Mouse (Mus musculus) ES-E14 (cell line): ENCODE data around the gene Fam117b.

Experiments
- CHD2 ChIP-seq: IDR thresholded peaks from 2 replicates; pipeline ENCODE4 v1.6.1; 2014; ENCODE audit warnings: mild to moderate bottlenecking, low read depth, low read length, inconsistent platforms
- HCFC1 ChIP-seq: IDR thresholded peaks from 2 replicates; pipeline ENCODE4 v1.6.1; 2012; ENCODE audit warnings: low read length, inconsistent platforms, borderline replicate concordance; ENCODE audit not compliant: insufficient read depth
- ZC3H11A ChIP-seq: IDR thresholded peaks from 2 replicates; pipeline ENCODE4 v1.6.1; 2012; ENCODE audit warnings: low read depth, mild to moderate bottlenecking, inconsistent platforms, low read length, borderline replicate concordance
- ZNF384 ChIP-seq: IDR thresholded peaks from 2 replicates; pipeline ENCODE4 v1.6.1; 2012; ENCODE audit warnings: low read depth, low read length, inconsistent platforms

- TF ChIP-seq ZNF384 (no peak), ZC3H11A (no peak), CHD2 (no peak), HCFC1 (no peak)
Measured at GRCm38 (mm10) chr1:59995646-59996045, 82.8 kb downstream of the Fam117b start.
